Mouse (Mus musculus) cerebellum, postnatal 10 days (tissue): ENCODE measurements around the gene Mical2.

Experiments
- DNase-seq, 2 experiments: peaks; one replicate each; pipeline ENCODE4 v3.0.0; 2021; ENCODE audit warnings: mixed read lengths in 2 of 2

The Mical2 gene

DNA sequence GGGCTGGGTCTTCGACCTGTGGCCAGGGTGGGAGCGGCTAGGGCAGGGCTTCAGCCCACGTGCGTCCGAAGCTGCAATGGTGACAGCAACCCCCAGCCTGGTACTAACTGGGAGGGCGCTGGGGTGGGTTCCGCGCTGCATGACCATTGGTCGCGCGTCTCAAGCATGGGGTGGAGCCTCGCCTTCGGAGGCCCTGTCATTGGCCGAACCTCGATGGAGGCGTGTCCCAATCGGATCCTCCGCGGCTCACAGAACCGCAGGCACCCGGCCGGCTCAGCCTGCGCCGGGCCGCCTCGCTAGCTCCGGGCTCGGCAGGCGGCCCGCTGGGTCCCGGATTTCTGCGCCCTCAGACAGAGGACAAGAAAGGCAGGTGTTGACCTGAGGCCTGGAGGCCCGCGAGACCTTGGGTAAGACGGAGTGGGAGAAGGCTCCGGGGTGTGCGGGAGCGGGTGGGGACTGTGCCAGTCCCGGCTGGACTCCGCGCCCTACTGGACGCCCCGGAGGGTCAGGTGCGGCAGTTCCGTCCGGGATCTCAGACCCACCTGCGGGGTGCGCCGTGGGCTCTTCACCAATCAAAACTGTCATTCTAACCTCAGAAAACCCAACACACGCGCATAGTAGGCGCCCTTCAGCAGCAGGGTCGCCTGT is at the start of gene Mical2:
Gene Mical2, plus strand, starts transcription at position 242 of the 648 bp plus-strand sequence.
- peak; percentile 93 to 95 for DNase-seq

DNA sequence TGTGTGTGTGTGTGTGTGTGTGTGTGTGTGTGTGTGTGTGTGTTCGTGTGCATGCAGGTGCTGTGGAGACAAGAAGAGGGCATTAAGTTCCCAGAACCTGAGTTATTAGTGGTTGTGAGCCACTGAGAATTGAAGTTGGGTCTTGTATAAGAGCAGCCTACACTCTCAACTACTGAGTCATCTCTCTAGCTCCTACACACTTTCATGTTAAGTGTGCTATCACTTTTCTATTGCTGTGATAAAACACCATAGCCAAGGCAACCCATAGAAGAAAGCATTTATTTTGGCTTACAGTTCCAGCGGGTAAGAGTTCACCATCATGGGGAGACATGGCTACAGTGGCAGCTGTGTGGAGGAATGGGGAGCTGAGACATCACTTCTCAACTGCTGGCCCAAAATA is 49.0 kb upstream of the Mical2 start:
- no peak for DNase-seq

DNA sequence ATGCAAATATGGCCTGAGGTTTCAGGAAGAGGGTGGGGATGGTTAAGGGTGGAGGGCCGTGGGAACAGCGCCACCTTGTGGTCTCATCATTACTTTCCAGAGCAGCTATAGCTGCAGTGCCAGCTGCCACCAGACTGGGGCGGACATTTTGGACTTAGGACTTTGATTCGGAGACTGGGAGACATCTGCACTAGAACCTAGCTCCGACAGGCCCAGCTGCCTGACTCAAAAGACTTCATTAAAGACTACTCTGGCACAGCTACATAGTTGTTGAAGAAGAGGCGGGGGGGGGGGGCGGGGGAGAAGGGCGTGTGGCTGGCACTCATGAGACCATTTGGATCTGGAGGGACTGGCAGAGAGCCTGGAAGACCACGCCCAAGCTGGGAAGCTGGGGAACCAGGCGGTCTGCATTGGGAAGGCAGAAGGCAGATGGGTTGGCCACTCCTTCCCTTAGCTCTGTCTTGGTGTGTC is 45.4 kb upstream of the Mical2 start:
- DNase-seq, result peak; percentile 93 to 96

DNA sequence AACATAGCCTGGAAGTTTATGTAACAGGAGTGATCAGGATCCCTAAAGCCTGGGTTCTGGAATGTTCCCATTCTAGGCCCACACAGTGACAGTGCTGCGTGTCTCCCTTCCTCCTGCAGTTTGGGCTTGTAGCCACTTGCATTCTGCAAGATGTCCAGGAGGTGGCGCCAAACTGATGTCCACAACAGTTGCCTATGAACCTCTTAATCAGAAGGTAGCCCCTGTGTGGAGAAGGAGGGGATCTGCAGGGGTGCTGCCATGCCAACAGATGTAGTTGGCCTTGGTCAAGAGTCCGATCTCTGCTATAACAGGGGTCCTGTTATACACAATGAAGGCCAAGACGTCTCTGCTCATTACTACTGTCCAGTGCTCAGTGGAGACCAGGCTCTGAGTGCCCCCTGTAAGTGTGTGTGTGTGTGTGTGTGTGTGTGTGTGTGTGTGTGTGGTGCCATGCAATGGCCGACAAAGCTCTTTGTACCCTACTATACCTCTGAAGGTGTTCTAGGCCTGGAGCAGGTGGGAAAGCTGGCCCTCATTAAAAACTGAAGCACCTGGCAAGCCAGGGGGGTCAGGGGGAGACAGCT is 42.3 kb upstream of the Mical2 start:
- peak; percentile 93 to 95 for DNase-seq

DNA sequence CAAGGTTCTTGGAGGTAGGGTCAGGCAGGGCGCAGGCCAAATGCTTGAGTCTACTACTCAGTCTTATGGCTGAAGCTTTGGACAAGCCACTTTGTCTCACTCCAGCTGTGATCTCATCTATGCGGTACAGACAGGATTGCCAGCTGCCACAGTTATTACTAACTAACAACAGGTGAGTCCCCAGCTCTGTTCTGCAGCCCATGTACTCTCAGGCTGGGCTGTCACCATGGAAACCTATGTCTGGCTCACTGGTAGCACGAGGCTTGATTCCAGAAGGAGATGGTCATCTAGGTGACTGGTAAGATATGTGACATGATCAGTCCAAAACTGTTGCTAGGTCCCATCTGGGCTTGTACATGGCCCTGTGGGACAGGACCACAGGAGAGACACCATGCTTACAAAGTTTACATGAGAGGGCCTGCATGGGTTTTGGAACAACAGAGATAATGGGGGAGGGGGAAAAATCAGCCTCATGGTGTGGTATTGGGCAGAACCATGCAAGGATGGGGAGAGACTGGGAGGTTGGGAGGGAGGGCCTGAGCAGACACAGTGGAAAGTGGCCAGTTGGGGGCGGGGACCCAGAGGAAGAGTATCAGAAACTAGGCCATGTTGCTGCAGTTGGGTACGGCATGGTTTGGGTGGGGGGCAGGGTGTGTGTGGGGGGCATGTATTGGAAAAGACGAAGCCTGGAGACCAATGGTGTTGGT is 41.0 kb upstream of the Mical2 start:
- peak; percentile 55 to 66 for DNase-seq

DNA sequence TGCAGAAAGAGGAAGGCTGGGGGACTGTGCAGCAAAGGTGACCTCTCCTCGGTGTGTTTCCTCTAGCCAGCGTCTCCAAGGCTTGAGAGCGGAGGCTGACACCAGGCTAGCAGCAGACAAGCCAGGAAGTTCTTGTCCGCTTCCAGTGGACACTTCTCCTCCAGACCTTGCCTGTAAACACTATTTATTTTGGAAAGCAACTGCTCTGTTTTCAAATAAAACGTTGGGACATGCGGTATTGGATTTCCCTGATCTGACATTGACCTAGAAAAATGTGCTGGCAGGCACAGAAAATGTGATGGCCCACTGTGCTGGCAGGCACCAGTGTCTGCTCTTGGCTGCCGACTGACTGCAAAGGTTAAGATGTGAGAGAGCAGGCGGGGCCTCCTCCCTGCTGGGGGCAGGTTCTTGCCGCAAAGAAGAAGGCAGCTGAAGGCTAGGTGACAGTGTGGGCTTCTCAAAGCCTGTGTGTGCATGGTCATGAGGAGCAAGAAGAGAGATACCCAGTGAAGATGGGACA is 40.4 kb upstream of the Mical2 start:
- peak; percentile 75 to 80 for DNase-seq

DNA sequence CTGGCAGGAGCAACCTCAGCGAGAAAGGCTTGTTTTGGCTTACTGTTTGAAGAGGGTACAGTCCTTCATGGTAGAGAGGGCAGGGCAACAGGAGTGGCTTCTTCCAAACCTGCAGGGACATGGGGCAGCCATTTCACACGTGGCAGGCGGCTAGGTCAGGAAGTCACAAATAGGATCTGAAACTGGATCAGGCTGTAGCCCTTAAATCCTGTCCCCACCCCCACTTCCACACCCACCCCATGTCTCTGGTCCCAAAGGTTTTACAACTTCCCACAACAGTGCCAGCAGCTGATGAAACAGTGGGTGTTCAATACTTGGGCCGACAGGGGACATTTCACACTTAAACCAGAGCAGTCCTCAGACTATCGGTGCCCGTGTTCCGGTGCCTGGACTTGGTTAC is 38.8 kb upstream of the Mical2 start:
- DNase-seq, result no peak

DNA sequence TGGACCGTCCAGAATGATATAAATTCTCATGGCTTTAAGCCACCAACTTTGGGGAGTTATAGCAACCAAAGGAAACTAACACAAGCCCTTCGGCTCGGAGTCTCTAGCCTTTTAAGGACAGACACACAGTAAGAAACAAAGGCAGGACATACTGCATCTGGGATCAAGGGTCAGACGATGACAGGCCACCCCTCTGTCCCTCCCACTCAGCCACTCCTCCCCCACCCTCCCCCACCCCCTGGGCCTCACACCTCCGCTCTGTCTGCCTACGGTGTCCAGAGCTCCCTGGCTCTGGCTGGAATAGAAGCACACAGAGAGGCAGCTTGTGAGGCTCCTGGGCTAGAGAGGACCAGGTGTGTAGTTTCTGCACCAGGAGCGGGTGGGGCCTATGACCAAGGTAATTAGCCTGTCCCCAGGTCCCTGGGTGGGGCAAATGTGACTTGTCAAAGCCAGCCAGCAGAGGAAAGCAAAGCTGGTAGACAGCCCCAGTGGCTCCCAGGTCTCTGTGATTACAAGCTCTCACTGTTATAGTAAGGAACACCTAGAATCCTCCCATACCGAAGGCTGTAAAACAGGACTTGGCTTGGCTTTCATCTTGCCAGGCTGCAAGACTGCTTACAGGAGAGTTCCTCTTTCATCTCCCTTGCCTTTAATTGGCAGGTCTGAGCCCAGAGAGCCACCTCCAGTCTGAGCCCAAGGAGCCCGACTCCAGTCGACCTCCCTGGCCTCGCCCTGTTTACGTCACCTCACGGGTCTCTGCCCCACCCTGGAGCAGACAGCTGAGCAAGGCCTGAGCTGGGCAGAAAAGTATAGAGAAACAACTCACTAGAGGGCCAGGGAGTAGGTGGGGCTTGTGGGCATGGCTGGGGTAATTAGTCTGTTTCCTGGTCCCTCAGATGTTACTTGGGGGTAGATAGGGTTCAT is 37.9 kb upstream of the Mical2 start:
- DNase-seq, result no peak

DNA sequence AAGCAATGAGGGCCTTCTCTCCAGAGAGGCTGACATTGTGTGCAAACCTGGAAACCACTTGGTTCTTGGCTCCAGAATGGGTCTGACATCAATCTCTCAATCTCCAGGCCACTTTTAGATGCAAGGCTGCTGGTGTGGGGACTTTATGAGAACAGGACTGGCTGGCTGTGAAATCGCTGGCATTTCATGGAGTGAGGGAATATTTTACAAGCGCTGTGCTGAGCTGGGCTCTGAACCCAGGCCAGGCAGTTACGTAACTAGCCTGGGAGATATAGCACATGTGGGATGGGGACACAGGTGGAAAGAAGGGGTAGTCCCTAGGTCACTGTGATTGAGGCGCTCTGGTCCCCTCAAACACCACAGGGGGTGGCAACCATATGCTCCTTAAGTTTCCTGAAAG is 33.4 kb upstream of the Mical2 start:
- no peak for DNase-seq

DNA sequence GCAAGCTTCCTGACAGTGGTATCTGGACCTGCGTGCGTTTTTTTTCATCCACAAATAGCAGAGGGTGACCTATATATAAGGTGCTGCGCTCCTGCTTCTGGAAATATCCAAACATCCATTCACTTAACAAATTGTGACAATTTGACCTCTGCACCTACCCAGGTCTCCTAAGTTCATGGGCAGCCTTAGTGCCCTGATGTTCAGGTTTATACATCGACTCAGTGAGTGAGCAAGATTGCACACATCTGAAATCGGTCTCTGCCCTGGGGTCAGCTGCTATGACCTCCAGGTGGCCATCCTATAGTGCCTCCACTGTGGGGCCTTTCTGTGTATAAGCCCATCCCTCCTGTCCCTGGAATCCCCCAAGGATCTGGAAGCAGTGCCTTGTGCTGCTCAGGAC is 32.9 kb upstream of the Mical2 start:
- DNase-seq, result no peak

DNA sequence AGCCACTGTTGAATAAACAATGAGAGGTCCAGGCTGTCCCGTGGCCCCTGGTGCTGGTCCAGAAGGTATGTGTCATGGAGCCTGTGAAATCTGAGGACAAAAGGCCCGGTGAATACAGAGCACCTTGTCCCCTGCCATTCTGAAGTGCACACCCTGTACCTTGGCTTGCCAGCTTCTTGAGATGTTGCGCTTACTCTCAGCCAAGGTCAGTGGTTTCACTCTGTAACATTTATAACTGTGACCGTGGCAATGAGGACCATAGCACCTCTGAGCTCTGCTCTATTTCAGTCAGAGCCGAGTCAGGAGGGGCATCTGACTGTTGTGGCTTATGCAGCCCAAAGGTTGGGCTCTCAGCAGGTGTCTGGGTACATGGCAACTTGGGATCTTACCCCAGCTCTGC is 31.4 kb upstream of the Mical2 start:
- no peak for DNase-seq

DNA sequence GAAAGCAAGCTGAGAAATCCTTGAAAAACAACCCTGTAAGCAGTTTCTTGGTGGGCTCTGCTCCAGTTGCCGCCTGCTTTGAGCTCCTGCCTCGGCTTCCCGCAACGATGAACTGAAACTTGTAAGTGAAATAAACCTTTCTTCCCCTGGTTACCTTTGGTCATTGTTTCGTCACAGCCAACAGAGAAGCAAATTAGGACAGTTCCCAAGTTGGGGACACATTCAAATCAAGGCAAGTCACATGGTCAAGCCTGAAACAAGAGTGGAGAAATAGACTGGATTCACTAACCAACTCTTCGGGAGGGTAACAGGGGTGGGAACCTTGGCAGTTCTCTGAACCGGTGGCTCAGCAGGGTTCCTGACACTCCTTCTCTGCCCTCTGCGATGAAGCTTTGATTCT is 28.2 kb upstream of the Mical2 start:
- no peak for DNase-seq

DNA sequence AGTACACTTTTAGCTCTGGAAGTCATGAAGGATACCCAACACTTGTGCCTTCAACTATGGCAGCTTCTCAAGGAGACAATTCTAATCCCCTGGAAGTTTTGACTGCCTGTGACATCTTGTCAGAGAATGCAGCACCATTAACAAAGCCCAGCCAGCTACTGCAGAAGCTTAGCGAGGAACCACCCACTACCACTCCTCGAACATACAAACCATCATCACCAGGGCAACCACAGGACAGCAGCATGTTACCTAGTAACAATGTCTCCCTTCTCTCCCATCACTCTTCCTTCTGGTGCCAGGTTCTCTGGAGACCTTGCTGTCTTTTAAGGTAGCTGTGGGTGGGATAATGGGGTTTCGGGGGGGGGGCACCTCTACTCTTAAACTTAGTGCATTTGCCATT is 26.3 kb upstream of the Mical2 start:
- no peak for DNase-seq

DNA sequence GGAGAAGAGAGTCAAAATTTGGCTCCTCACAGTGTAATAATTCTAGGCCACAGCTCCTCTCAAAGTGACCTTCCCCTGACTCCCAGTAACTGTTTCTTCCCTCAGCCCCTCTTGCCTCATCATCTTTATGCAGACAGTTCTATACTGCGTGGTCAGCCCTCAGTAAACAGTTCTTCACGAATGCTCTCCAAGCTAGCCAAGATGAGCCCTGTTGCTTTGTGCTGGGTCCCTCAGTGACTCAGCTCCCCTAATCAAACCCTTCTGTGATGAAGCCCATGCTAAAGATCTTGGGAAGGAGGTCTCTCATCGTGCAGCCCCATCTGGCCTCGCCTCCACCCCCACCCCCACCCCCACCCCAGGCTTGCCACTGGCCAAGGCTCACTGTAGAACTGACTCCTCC is 24.9 kb upstream of the Mical2 start:
- DNase-seq, result no peak

DNA sequence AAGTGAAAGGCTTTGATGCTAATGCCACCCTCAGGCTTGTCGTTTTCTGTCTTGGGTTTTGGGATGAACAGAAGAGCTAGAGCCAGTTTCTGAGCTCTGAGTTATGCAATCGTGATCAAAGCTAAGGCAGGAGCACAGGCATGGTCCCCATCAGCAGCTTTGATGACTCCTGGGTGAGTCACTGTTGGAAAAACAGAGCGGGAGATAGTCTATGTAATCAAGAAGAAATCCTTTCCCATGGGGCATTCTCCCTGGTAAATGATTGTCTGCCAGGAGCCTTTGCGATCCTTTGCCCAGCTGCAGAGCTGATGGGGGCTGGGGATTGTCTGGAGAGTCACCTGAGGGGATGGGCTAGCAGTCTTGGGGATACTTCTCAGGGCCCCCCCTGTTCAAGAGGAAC is 23.5 kb upstream of the Mical2 start:
- DNase-seq, result no peak

DNA sequence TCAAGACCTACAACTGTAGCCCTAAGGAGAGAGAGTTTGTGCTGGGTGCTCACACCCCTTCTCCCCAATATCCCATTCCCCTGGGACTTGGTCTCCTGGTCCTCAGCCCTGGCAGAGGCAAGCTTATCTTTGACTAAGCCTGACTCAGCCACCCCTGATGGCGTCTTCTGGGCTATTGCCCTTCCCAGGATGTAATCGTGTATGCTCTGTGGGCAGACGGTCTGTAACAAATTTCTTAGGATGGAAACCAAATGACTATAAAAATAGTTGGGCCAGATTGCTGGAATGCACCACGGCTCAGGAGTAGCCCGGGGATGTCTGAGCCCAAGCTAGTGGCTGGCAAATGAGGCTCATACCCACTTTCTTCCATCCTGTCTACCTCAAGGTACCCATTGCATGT is 22.8 kb upstream of the Mical2 start:
- no peak for DNase-seq

DNA sequence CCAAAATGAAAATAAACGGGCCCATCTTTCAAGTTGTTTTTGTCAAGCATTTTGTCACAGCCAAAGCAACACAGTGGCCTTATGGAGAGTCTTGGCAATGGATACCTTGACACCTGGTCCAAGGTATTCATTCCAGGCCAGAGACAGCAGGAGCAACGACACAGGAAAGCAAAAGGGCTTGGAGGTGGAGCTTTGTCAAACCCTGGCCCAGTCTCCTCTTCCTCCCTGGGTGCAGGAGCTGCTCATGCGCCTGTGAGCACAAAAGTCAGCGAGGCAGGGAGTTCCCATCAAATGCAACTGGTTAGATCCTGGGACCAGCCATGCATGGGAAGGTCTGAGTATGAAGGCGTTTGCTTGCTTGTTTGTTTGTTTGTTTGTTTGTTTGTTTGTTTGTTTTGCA is 21.7 kb upstream of the Mical2 start:
- DNase-seq, result peak; percentile 79 to 80

DNA sequence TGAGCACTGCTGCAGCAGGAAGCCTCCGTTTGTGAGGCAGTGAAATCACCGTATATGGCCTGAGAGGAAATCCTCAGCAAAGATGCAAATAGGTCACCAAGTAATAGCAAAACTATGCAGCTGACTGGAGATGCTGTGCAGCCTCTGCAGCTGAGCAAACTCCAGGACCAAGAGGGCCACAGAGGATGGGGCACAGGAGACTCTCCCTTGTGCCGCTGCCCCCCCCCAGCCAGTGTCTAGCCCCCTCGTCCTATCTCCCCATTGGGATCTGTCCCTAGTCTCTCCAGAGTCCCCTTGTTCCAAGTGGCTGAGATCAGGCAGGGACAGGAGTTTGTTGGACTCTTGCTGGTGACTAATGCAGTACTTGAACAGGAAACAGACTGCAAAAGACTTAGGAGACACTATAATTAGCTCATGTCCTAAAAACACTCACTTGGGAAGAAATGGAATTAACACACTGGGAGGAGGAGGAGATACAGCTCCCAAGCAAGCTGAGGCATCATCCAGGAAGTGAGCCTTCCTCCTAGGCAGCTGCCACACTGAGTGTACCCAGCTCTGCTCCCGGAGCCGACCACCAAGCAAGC is 21.2 kb upstream of the Mical2 start:
- no peak for DNase-seq

DNA sequence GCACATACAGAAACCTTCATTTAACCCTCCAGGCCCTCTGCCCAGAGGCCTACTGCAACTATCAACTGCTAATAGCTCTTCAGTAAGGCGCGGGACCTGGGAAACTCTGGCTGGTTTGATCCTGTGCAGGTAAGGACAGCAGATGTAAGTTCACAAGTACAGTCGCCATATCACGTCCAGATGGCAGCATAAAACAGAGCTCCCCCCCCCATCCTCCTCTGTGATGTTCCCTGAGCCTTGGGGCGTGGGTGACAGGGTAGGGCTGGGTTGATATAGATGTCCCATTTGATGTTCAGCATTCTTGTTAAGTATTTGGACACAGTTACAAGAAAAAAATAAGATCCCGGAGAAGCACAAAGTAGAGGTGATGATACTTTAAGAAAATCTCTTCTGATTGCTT is 20.1 kb upstream of the Mical2 start:
- no peak for DNase-seq

DNA sequence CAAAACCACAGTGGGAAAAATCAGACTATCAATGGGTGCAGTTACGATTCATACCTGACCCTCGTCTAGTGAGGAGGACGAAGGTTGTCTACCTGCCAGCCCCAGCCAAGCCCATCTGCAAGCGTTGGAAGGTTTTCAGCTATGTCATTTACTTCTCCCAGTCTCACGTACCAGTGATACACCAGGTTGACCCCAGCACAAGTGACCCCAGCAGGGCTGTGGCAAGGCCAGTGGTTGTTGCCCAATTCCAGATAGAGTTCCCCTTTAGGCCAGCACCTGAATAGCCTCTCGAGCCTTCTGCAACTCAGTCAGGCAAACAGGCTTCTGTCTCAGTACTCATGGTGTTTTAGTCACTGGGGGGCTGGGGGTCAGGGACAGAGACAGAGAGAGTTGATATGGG is 17.9 kb upstream of the Mical2 start:
- no peak for DNase-seq

DNA sequence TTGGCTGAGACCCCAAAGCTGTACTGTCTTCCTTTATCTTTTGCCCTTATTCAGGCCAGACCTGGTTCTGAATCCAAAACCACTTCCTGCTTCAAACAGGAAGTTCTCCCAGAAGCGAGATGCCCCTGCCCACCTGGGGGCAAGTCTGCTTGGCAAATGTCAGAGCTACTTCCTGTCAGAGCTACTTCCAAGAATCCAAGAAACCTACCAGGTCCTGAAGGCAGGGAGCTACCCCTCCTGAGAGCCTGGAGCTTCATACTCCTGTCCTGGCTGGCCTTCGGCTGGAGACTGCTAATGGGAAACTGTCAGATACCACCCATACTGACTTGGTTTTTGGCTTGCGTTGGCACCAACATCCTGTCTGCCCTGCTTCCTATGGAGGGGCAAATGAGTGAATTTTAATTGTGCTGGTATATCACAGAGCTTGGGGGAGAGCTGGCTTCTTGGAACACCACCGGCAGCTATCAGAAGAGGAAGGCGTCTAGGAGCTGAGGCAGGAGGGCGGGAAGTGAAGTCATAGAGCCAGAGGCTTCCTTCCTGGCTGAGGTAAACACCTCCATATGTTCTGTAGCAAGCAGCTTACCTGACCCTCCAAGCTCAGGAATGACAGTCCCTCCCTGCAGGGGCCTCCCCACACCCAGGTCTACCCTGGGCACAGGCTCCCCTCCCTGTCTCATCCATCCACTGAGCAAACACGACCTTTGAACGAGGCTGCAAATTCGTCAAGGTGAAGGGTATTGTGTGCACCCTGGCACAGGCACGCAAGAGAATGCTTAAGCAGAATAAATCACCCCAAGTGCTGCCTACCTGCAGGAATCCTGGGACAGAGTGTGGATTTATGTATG is 17.1 kb upstream of the Mical2 start:
- no peak for DNase-seq

DNA sequence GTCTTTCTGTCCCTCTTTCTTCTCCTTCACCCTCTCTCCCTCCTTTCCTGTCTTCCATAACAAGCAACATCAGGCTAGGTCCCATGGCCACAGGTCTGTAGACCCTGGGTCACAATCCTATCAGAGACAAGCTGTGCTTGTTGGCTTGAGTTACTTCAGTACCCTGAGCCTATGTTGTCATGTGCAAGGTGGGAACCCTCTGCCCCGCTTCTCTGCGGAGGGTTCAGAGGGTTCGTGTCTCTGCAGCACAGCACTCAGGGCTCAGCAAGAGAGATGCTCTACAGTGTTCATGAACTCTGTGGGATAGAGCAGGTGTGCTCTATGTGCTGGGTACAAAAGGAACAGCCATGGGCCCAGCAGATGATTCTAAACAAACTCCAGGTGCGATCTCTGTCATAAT is 16.0 kb upstream of the Mical2 start:
- no peak for DNase-seq
